Mouse (Mus musculus) intestine, embryonic 14.5 days (tissue): ENCODE results near the gene Gm8947. TPM values are rescaled to one million over a fixed set of nuclear protein-coding genes. Genes with fewer than 3 reads are reported as not detected.

ENCODE experiments used
- ATAC-seq: fragments of 200-750 bp; cut with Nextera tagmentation; replicated peaks from 2 replicates; pipeline ENCODE4 v1.8.0; 2017; ENCODE audit warnings: low read depth, moderate number of reproducible peaks, moderate TSS enrichment, moderate library complexity; ENCODE audit not compliant: low FRiP score, low TSS enrichment
- DNase-seq: peaks from one replicate; pipeline ENCODE4 v3.0.0-alpha.2; 2018; ENCODE audit warnings: low spot score
- H3K27ac ChIP-seq: fragments of 300-500 bp; sonication (generic); 2 replicates; pipeline ENCODE4 v1.5.1; 2014; ENCODE audit warnings: low read depth, mild to moderate bottlenecking, control low read depth
- H3K27me3 ChIP-seq: fragments of 300-500 bp; sonication (generic); replicated peaks from 2 replicates; pipeline ENCODE4 v1.6.1; 2014; ENCODE audit warnings: low read length, control low read depth; ENCODE audit not compliant: control insufficient read depth, insufficient read depth
- H3K36me3 ChIP-seq: fragments of 300-500 bp; sonication (generic); 2 replicates; pipeline ENCODE4 v1.6.1; 2014; ENCODE audit warnings: low read length, control low read depth; ENCODE audit not compliant: control insufficient read depth, insufficient read depth
- H3K4me1 ChIP-seq: fragments of 300-500 bp; sonication (generic); replicated peaks from 2 replicates; pipeline ENCODE4 v1.6.1; 2014; ENCODE audit warnings: low read length, control low read depth, mixed read lengths; ENCODE audit not compliant: control insufficient read depth, insufficient read depth
- H3K4me2 ChIP-seq: fragments of 300-500 bp; sonication (generic); 2 replicates; pipeline ENCODE4 v1.6.1; 2014; ENCODE audit warnings: low read length
- H3K4me3 ChIP-seq: fragments of 300-500 bp; sonication (generic); 2 replicates; pipeline ENCODE4 v1.5.1; 2014; ENCODE audit warnings: low read depth, low read length, control low read depth, mixed read lengths
- H3K9ac ChIP-seq: fragments of 300-500 bp; sonication (generic); 2 replicates; pipeline ENCODE4 v1.6.1; 2014; ENCODE audit warnings: mild to moderate bottlenecking, low read length
- H3K9me3 ChIP-seq: fragments of 300-500 bp; sonication (generic); 2 replicates; pipeline ENCODE4 v1.6.1; 2016; ENCODE audit warnings: low read length, control low read depth; ENCODE audit not compliant: control insufficient read depth
- WGBS: fragments of 180-500 bp; shearing (Covaris S2); extraction: QIAGEN DNeasy Blood & Tissue Kit; methylation state at CpG from one replicate; pipeline ENCODE4 v1.1.7; 2014; 5-methylcytosine and 5-hydroxymethylcytosine counted together
- polyA plus RNA-seq: library from polyadenylated mRNA; unstranded; fragments of >200 nt; fragmentation: Nextera tagmentation; extraction: Ambion mirVana; gene quantifications from 2 replicates; pipeline ENCODE4 v1.2.1, GENCODE M21; 2014

The Gm8947 gene
- polyA plus RNA-seq, 1 experiment from 2014 or later = 0.32 TPM

GRCm38 (mm10) chr1:151224536-151224935 lies 32.4 kb downstream of the Gm8947 start:
- H3K9me3 ChIP-seq = no peaks in the 10 kb centered on the region
- no peaks in the 10 kb centered on the region for H3K27me3 ChIP-seq
- no peak for DNase-seq
- no peak overlapping the region for H3K4me3 ChIP-seq
- H3K9ac ChIP-seq = no peak overlapping the region
- no peaks in the 10 kb centered on the region for H3K4me1 ChIP-seq
- ATAC-seq = no peak
- 77% methylated on average over 1 of the region's 1 CpGs for WGBS
- H3K36me3 ChIP-seq = no peaks in the 10 kb centered on the region
- no peak overlapping the region for H3K27ac ChIP-seq
- no peak overlapping the region for H3K4me2 ChIP-seq

DNA sequence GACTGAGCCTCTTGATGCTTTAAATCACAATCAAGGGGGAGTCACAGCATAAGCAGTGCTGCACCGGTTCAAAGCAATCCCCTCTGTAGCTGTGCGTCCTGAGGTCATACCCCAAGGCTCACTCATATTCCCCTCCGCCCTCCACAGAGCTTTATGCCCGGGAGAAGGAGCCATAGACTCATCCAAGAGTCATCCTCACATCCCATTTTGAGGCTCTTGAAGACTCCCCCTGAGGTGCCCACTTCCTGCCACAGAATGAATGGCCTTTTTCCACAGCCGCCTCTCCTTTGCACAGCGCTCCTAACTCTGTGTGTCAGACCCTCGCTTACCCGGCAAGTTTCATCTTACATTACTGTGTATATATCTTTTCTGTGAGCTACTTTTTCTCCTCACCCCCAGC lies 35.3 kb downstream of the Gm8947 start:
- H3K4me1 ChIP-seq = no peaks in the 10 kb centered on the region
- WGBS = 68% methylated on average over 8 of the region's 8 CpGs
- ATAC-seq (no peak), DNase-seq (no peak)
- no peak overlapping the region for H3K4me2 ChIP-seq
- no peak overlapping the region for H3K27ac ChIP-seq
- no peak overlapping the region for H3K4me3 ChIP-seq
- H3K27me3 ChIP-seq = no peaks in the 10 kb centered on the region
- H3K9ac ChIP-seq = no peak overlapping the region
- H3K9me3 ChIP-seq = no peaks in the 10 kb centered on the region
- H3K36me3 ChIP-seq = no peaks in the 10 kb centered on the region

DNA sequence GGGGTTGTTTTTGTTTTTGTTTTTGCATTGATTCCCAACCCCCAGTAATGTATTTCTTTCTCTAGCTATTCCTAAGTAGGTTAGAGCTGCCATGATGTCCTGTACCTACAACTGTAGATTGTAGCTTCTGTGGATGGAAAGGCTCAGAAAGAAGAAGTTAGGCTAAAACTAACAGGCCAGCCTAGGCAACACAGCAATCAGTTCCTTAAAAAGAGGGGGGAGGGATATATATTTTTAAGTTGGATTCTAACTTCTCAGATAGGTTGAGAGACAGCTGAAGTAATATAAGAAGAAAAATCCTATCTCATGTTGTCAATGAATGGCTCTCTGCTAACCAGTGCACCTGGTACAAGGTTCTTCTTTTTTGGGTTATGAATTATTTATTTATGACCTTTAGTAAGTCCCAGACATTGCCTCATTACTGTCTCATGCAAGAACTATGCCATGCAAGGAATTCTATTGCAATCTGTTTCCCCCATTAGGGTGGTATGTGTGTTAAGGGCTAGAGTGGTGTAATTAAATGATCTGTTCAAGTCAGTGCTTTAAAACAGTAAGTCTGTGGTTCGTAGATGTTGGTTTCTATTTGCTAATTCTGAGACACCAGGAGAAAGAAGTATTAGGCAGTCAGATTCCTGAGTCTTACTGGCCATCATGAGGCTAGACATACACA lies 36.3 kb downstream of the Gm8947 start:
- no peaks in the 10 kb centered on the region for H3K27me3 ChIP-seq
- H3K9me3 ChIP-seq = no peaks in the 10 kb centered on the region
- no peak overlapping the region for H3K9ac ChIP-seq
- no peaks in the 10 kb centered on the region for H3K4me1 ChIP-seq
- DNase-seq (no peak), ATAC-seq (no peak)
- no peak overlapping the region for H3K27ac ChIP-seq
- no peak overlapping the region for H3K4me2 ChIP-seq
- WGBS = 66% methylated on average over 1 of the region's 1 CpGs
- no peaks in the 10 kb centered on the region for H3K36me3 ChIP-seq
- no peak overlapping the region for H3K4me3 ChIP-seq

DNA sequence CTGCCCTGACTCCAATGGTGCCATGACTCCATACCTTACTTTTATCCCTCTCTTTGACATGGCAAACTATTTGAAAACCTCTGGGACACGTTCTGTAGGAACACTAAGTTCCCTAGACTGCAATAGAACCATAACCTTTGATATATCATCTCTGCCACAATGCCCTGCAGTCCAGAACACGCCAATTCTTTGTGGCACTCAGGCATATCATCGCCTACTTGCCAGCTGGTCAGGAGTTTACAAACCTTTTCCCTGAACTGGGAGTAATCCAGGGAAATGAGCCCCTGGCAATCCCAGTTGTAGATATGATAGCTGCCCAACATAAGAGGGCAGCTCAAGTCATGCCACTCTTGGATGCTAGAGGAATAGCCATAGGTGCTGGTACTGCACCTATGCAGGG lies 40.2 kb downstream of the Gm8947 start:
- Histone ChIP-seq H3K4me2 (no peak overlapping the region), H3K9me3 (no peaks in the 10 kb centered on the region), H3K27me3 (no peaks in the 10 kb centered on the region), H3K4me1 (no peaks in the 10 kb centered on the region), H3K4me3 (no peak overlapping the region), H3K27ac (no peak overlapping the region), H3K9ac (no peak overlapping the region), H3K36me3 (no peaks in the 10 kb centered on the region)
- ATAC-seq (no peak), DNase-seq (no peak)
- WGBS = 83% methylated on average over 3 of the region's 3 CpGs

- ATAC-seq (no peak), DNase-seq (no peak)
- no peaks in the 10 kb centered on the region for H3K9me3 ChIP-seq
- H3K9ac ChIP-seq = no peak overlapping the region
- no peak overlapping the region for H3K27ac ChIP-seq
- H3K4me2 ChIP-seq = no peak overlapping the region
- no peak overlapping the region for H3K4me3 ChIP-seq
- H3K36me3 ChIP-seq = no peaks in the 10 kb centered on the region
- no peaks in the 10 kb centered on the region for H3K4me1 ChIP-seq
- 73% methylated on average over 3 of the region's 3 CpGs for WGBS
- H3K27me3 ChIP-seq = no peaks in the 10 kb centered on the region
Measured at GRCm38 (mm10) chr1:151233756-151234155, 41.6 kb downstream of the Gm8947 start.

DNA sequence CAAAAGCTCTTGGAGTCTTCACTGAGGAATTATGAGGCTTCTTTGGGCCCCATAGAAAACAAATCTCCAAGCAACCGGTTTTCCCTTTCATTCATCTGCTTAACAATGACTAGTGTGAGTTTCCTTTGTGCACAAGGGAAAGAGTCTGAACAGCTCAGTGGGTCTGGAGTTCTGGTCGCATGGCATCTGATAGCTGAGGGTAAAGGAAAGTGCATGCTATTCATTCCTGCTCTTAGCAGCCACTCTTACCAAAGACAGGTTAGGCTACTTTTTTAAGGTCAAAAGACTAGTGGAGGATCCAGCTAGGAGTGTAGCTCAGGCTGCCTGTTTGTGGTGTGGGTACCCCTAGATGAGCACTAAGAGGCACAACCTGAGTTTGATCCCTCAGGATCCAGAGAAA lies 43.4 kb downstream of the Gm8947 start:
- Histone ChIP-seq H3K9me3 (0 out of 2 replicates have a peak, but pooled peaks cover 4% of the 10 kb centered on the region), H3K36me3 (no peaks in the 10 kb centered on the region), H3K4me1 (no peaks in the 10 kb centered on the region), H3K27me3 (no peaks in the 10 kb centered on the region), H3K4me2 (no peak overlapping the region), H3K4me3 (no peak overlapping the region), H3K9ac (no peak overlapping the region), H3K27ac (no peak overlapping the region)
- ATAC-seq (no peak), DNase-seq (no peak)
- WGBS = 58% methylated on average over 2 of the region's 2 CpGs

- H3K27me3 ChIP-seq = no peaks in the 10 kb centered on the region
- H3K4me3 ChIP-seq = no peak overlapping the region
- no peak for ATAC-seq
- no peak overlapping the region for H3K27ac ChIP-seq
- no peak for DNase-seq
- no peak overlapping the region for H3K9ac ChIP-seq
- no peak overlapping the region for H3K4me2 ChIP-seq
- H3K9me3 ChIP-seq = 0 out of 2 replicates have a peak, but pooled peaks cover 5% of the 10 kb centered on the region
- 62% methylated on average over 13 of the region's 13 CpGs for WGBS
- no peaks in the 10 kb centered on the region for H3K36me3 ChIP-seq
- no peaks in the 10 kb centered on the region for H3K4me1 ChIP-seq
Measured at GRCm38 (mm10) chr1:151236141-151236930, 44.2 kb downstream of the Gm8947 start.

- no peak overlapping the region for H3K27ac ChIP-seq
- H3K27me3 ChIP-seq = no peaks in the 10 kb centered on the region
- ATAC-seq (no peak), DNase-seq (no peak)
- H3K36me3 ChIP-seq = no peaks in the 10 kb centered on the region
- no peak overlapping the region for H3K9ac ChIP-seq
- H3K4me1 ChIP-seq = no peaks in the 10 kb centered on the region
- H3K9me3 ChIP-seq = 0 out of 2 replicates have a peak, but pooled peaks cover 5% of the 10 kb centered on the region
- no peak overlapping the region for H3K4me2 ChIP-seq
- H3K4me3 ChIP-seq = no peak overlapping the region
- 65% methylated on average over 3 of the region's 3 CpGs for WGBS
Measured at GRCm38 (mm10) chr1:151237780-151238179, 45.6 kb downstream of the Gm8947 start.
